Mouse (Mus musculus) myocyte (in vitro differentiated cells): Measurements from ENCODE around the gene Slco3a1.

Experiments used
- E2F4 ChIP-seq: IDR thresholded peaks from one replicate; pipeline ENCODE4 v1.6.1; 2011; ENCODE audit warnings: mild to moderate bottlenecking, control low read depth, moderate library complexity; ENCODE audit not compliant: insufficient read depth
- MAX ChIP-seq: IDR thresholded peaks from one replicate; pipeline ENCODE4 v1.6.1; 2011; ENCODE audit warnings: low read depth, mild to moderate bottlenecking, control low read depth
- MYOD1 ChIP-seq, 3 experiments: IDR thresholded peaks; one replicate each; pipeline ENCODE4 v1.6.1; 2011; ENCODE audit warnings: control low read depth in 2 of 3, low read depth in 2 of 3, mild to moderate bottlenecking in 2 of 3, moderate library complexity in 1 of 3; ENCODE audit not compliant: insufficient read length in 2 of 3, control insufficient read depth in 1 of 3
- POLR2A ChIP-seq: IDR thresholded peaks from one replicate; pipeline ENCODE4 v1.6.1; 2011; ENCODE audit warnings: low read depth, mild to moderate bottlenecking, control low read depth, moderate library complexity; ENCODE audit not compliant: insufficient read length
- POLR2AphosphoS2 ChIP-seq: IDR thresholded peaks from one replicate; pipeline ENCODE4 v1.6.1; 2011; ENCODE audit warnings: low read depth, control low read depth; ENCODE audit not compliant: insufficient read length
- TCF12 ChIP-seq: IDR thresholded peaks from one replicate; pipeline ENCODE4 v1.6.1; 2011; ENCODE audit warnings: mild to moderate bottlenecking, control low read depth; ENCODE audit not compliant: poor library complexity, insufficient read depth, severe bottlenecking
- TCF3 ChIP-seq: IDR thresholded peaks from one replicate; pipeline ENCODE4 v1.6.1; 2011; ENCODE audit warnings: low read depth, control low read depth; ENCODE audit not compliant: insufficient read length
- USF1 ChIP-seq: IDR thresholded peaks from one replicate; pipeline ENCODE4 v1.6.1; 2011; ENCODE audit warnings: low read depth, mild to moderate bottlenecking, control low read depth, moderate library complexity

DNA sequence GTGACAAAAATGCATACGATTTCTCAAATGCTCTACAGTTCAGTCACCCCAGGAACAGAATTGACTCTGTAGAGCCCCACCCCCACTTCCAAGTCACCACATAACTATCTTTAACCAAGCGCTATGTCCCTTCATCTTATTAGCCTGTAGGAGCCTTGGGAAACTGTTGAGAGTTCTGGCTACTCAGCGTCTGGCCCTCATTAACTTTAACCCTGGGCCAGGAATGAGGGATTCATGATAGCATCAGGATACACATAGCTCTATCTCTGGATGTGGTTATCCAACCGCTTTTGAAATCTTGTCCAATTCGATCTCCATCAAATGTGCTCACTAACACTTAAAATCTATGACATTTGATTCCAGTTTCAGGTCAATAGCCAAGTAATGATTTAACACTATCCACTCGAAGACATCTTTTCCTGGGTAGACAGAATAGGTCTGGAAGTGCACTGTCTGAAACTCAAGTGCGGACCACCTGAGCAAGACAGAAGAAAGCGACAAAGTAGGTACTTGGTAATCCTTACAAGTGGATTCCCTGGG lies 1.4 kb downstream of the Slco3a1 start:
- no peak for TF ChIP-seq POLR2A
- TF ChIP-seq POLR2AphosphoS2, result no peak
- TF ChIP-seq USF1, result no peak
- TF ChIP-seq TCF12, result no peak
- no peak for TF ChIP-seq MAX
- TF ChIP-seq MYOD1 (IDR thresholded peaks at IDR 0.05; ENCODE audit: control insufficient read depth in 1 of 3, insufficient read length in 2 of 3, low read depth in 2 of 3), result no peak
- no peak for TF ChIP-seq E2F4
- TF ChIP-seq TCF3, result no peak
